Mouse (Mus musculus) embryonic facial prominence, embryonic 13.5 days (tissue): ENCODE measurements around the gene Syde2. TPM values are rescaled to one million over a fixed set of nuclear protein-coding genes. Genes with fewer than 3 reads are reported as not detected.
A peak's percentile ranks its signal among the peaks of the same experiment; 100 is the strongest.
"Not testable (repeated sequence)": the region's sequence is repeated elsewhere in the genome, so short reads cannot be mapped to it uniquely, and the experiment has no call there.

ENCODE experiments used
- ATAC-seq: fragments of 200-750 bp; cut with Nextera tagmentation; 2 replicates; pipeline ENCODE4 v1.8.0; 2017; ENCODE audit warnings: low read depth; ENCODE audit not compliant: insufficient number of reproducible peaks, insufficient read depth, low FRiP score, low TSS enrichment
- H3K27ac ChIP-seq: fragments of 300-500 bp; sonication (generic); 2 replicates; pipeline ENCODE4 v1.5.1; 2015; ENCODE audit warnings: moderate library complexity, mild to moderate bottlenecking, inconsistent platforms
- H3K27me3 ChIP-seq: fragments of 300-500 bp; sonication (generic); 2 replicates; pipeline ENCODE4 v1.6.1; 2015; ENCODE audit warnings: mild to moderate bottlenecking, inconsistent platforms
- H3K36me3 ChIP-seq: fragments of 300-500 bp; sonication (generic); 2 replicates; pipeline ENCODE4 v1.6.1; 2015; ENCODE audit warnings: mild to moderate bottlenecking, inconsistent platforms
- H3K4me1 ChIP-seq: fragments of 300-500 bp; sonication (generic); 2 replicates; pipeline ENCODE4 v1.6.1; 2015; ENCODE audit warnings: inconsistent platforms
- H3K4me2 ChIP-seq: fragments of 300-500 bp; sonication (generic); 2 replicates; pipeline ENCODE4 v1.6.1; 2015; ENCODE audit warnings: moderate library complexity, mild to moderate bottlenecking, inconsistent platforms
- H3K4me3 ChIP-seq: fragments of 300-500 bp; sonication (generic); 2 replicates; pipeline ENCODE4 v1.5.1; 2015; ENCODE audit warnings: mild to moderate bottlenecking, inconsistent platforms
- H3K9ac ChIP-seq: fragments of 300-500 bp; sonication (generic); 2 replicates; pipeline ENCODE4 v1.6.1; 2015; ENCODE audit warnings: mild to moderate bottlenecking, inconsistent platforms
- H3K9me3 ChIP-seq: fragments of 300-500 bp; sonication (generic); 2 replicates; pipeline ENCODE4 v1.6.1; 2016; ENCODE audit warnings: inconsistent platforms
- WGBS: fragments of 180-500 bp; shearing (Covaris S2); methylation state at CpG from one replicate; pipeline ENCODE4 v1.1.7; 2015; ENCODE audit warnings: mixed read lengths; 5-methylcytosine and 5-hydroxymethylcytosine counted together
- polyA plus RNA-seq: library from polyadenylated mRNA; unstranded; fragments of >200 nt; fragmentation: Nextera tagmentation; extraction: Ambion mirVana; gene quantifications from 2 replicates; pipeline ENCODE4 v1.2.1, GENCODE M21; 2015

The Syde2 gene
- polyA plus RNA-seq, 1 experiment from 2014 or later, result 1.8 TPM

GRCm38 (mm10) chr3:145992796-145993195 is 5.1 kb downstream of the Syde2 start:
- ATAC-seq, result no peak
- Histone ChIP-seq H3K9me3 (no peaks in the 10 kb centered on the region), H3K27me3 (no peaks in the 10 kb centered on the region; the same call in 1 of the 2 replicates), H3K4me3 (no peak overlapping the region), H3K4me2 (no peak overlapping the region; the same call in 1 of the 2 replicates), H3K9ac (0 out of 2 replicates have a peak overlapping the region, but pooled peaks have one; percentile 6), H3K4me1 (peaks cover 35% of the 10 kb centered on the region), H3K27ac (0 out of 2 replicates have a peak overlapping the region, but pooled peaks have one; percentile 16), H3K36me3 (no peaks in the 10 kb centered on the region; the same call in 1 of the 2 replicates)
- 65% methylated on average over 10 of the region's 10 CpGs for WGBS

- Histone ChIP-seq H3K9ac (no peak overlapping the region), H3K27ac (no peak overlapping the region), H3K4me2 (no peak overlapping the region), H3K27me3 (no peaks in the 10 kb centered on the region; the same call in 1 of the 2 replicates), H3K36me3 (peaks cover 5% of the 10 kb centered on the region), H3K4me1 (peaks cover 36% of the 10 kb centered on the region), H3K4me3 (no peak overlapping the region), H3K9me3 (no peaks in the 10 kb centered on the region)
- 73% methylated on average over 14 of the region's 14 CpGs for WGBS
- no peak for ATAC-seq
These were observed 6.0 kb downstream of the Syde2 start for GRCm38 (mm10) chr3:145993481-145994201.

GRCm38 (mm10) chr3:145995489-145995888 is 7.8 kb downstream of the Syde2 start:
- peaks cover 26% of the 10 kb centered on the region for H3K4me1 ChIP-seq

GRCm38 (mm10) chr3:145996539-145996938 is 8.9 kb downstream of the Syde2 start:
- not testable (repeated sequence) for H3K27me3 ChIP-seq, ATAC-seq, H3K4me2 ChIP-seq, H3K27ac ChIP-seq, H3K9me3 ChIP-seq, H3K9ac ChIP-seq, H3K4me3 ChIP-seq
- Histone ChIP-seq H3K4me1 (peaks cover 22% of the 10 kb centered on the region), H3K36me3 (peaks cover 28% of the 10 kb centered on the region)
- WGBS, result 79% methylated on average over 5 of the region's 5 CpGs

More at GRCm38 (mm10) chr3:145995489-145995888, 7.8 kb downstream of the Syde2 start:
- Histone ChIP-seq H3K9me3 (no peaks in the 10 kb centered on the region), H3K4me3 (no peak overlapping the region), H3K36me3 (peaks cover 19% of the 10 kb centered on the region), H3K4me2 (no peak overlapping the region), H3K27me3 (no peaks in the 10 kb centered on the region), H3K27ac (no peak overlapping the region), H3K9ac (no peak overlapping the region)
- 84% methylated on average over 5 of the region's 5 CpGs for WGBS
- no peak for ATAC-seq

GRCm38 (mm10) chr3:146004347-146005051 is 16.8 kb downstream of the Syde2 start:
- Histone ChIP-seq H3K27ac (no peak overlapping the region), H3K36me3 (peaks cover 60% of the 10 kb centered on the region), H3K9ac (no peak overlapping the region), H3K4me2 (no peak overlapping the region), H3K4me3 (no peak overlapping the region), H3K27me3 (no peaks in the 10 kb centered on the region), H3K9me3 (no peaks in the 10 kb centered on the region), H3K4me1 (no peaks in the 10 kb centered on the region)
- WGBS, result 93% methylated on average over 14 of the region's 14 CpGs
- no peak for ATAC-seq

- Histone ChIP-seq H3K4me2 (no peak overlapping the region), H3K4me1 (peaks cover 9% of the 10 kb centered on the region), H3K4me3 (no peak overlapping the region), H3K27me3 (no peaks in the 10 kb centered on the region), H3K36me3 (peaks cover 34% of the 10 kb centered on the region), H3K27ac (no peak overlapping the region), H3K9ac (no peak overlapping the region), H3K9me3 (no peaks in the 10 kb centered on the region)
- no peak for ATAC-seq
- WGBS, result 75% methylated on average over 6 of the region's 6 CpGs
These were observed 20.2 kb downstream of the Syde2 start for GRCm38 (mm10) chr3:146007872-146008271.

GRCm38 (mm10) chr3:146009859-146010645 is 22.4 kb downstream of the Syde2 start:
- peaks cover 9% of the 10 kb centered on the region for H3K4me1 ChIP-seq
- 26% methylated on average over 19 of the region's 20 CpGs for WGBS
- no peaks in the 10 kb centered on the region for H3K27me3 ChIP-seq
- no peak overlapping the region for H3K4me3 ChIP-seq
- H3K9me3 ChIP-seq, result no peaks in the 10 kb centered on the region
- peak; percentile 74 for ATAC-seq
- peaks cover 29% of the 10 kb centered on the region for H3K36me3 ChIP-seq
- no peak overlapping the region for H3K9ac ChIP-seq
- peak overlapping the region; percentile 84 for H3K27ac ChIP-seq
- peak overlapping the region; percentile 35 for H3K4me2 ChIP-seq

- no peak overlapping the region for H3K4me3 ChIP-seq
- no peak overlapping the region for H3K4me2 ChIP-seq
- H3K9me3 ChIP-seq, result no peaks in the 10 kb centered on the region
- peak overlapping the region; percentile 84 for H3K27ac ChIP-seq
- H3K36me3 ChIP-seq, result peaks cover 34% of the 10 kb centered on the region
- peaks cover 9% of the 10 kb centered on the region for H3K4me1 ChIP-seq
- 61% methylated on average over 4 of the region's 4 CpGs for WGBS
- ATAC-seq, result no peak
- no peak overlapping the region for H3K9ac ChIP-seq
- no peaks in the 10 kb centered on the region for H3K27me3 ChIP-seq
These were observed 23.1 kb downstream of the Syde2 start for GRCm38 (mm10) chr3:146010751-146011150.

GRCm38 (mm10) chr3:146011544-146012218 is 24.0 kb downstream of the Syde2 start:
- Histone ChIP-seq H3K9ac (no peak overlapping the region), H3K4me3 (no peak overlapping the region), H3K9me3 (no peaks in the 10 kb centered on the region), H3K4me2 (no peak overlapping the region), H3K27ac (no peak overlapping the region), H3K27me3 (no peaks in the 10 kb centered on the region), H3K4me1 (peaks cover 9% of the 10 kb centered on the region), H3K36me3 (peaks cover 39% of the 10 kb centered on the region)
- no peak for ATAC-seq
- WGBS, result 59% methylated on average over 8 of the region's 8 CpGs

- 93% methylated on average over 7 of the region's 7 CpGs for WGBS
- no peaks in the 10 kb centered on the region for H3K9me3 ChIP-seq
- no peak overlapping the region for H3K4me2 ChIP-seq
- H3K27ac ChIP-seq, result no peak overlapping the region
- no peak overlapping the region for H3K4me3 ChIP-seq
- peaks cover 38% of the 10 kb centered on the region for H3K36me3 ChIP-seq
- ATAC-seq, result no peak
- H3K4me1 ChIP-seq, result peaks cover 9% of the 10 kb centered on the region
- no peak overlapping the region for H3K9ac ChIP-seq
- no peaks in the 10 kb centered on the region for H3K27me3 ChIP-seq
These were observed 25.8 kb downstream of the Syde2 start for GRCm38 (mm10) chr3:146013490-146013889.

GRCm38 (mm10) chr3:146014321-146014720 is 26.7 kb downstream of the Syde2 start:
- H3K9ac ChIP-seq, result no peak overlapping the region
- H3K27ac ChIP-seq, result no peak overlapping the region
- no peaks in the 10 kb centered on the region for H3K27me3 ChIP-seq
- H3K9me3 ChIP-seq, result no peaks in the 10 kb centered on the region
- no peak overlapping the region for H3K4me3 ChIP-seq
- 93% methylated on average over 12 of the region's 12 CpGs for WGBS
- H3K36me3 ChIP-seq, result peaks cover 35% of the 10 kb centered on the region
- no peak overlapping the region for H3K4me2 ChIP-seq
- H3K4me1 ChIP-seq, result peaks cover 9% of the 10 kb centered on the region
- no peak for ATAC-seq
